Mouse (Mus musculus) intestine, embryonic 15.5 days (tissue): ENCODE measurements around the gene Sgk1. TPM values are rescaled to one million over a fixed set of nuclear protein-coding genes. Genes with fewer than 3 reads are reported as not detected.

Source experiments
- ATAC-seq: fragments of 200-750 bp; cut with Nextera tagmentation; 2 replicates; pipeline ENCODE4 v1.8.0; 2017; ENCODE audit warnings: moderate TSS enrichment, moderate library complexity
- H3K27ac ChIP-seq: fragments of 300-500 bp; sonication (generic); 2 replicates; pipeline ENCODE4 v1.5.1; 2015; ENCODE audit warnings: mild to moderate bottlenecking, inconsistent platforms
- H3K27me3 ChIP-seq: fragments of 300-500 bp; sonication (generic); replicated peaks from 2 replicates; pipeline ENCODE4 v1.6.1; 2015; ENCODE audit warnings: inconsistent platforms
- H3K36me3 ChIP-seq: fragments of 300-500 bp; sonication (generic); 2 replicates; pipeline ENCODE4 v1.6.1; 2015; ENCODE audit warnings: inconsistent platforms
- H3K4me1 ChIP-seq: fragments of 300-500 bp; sonication (generic); replicated peaks from 2 replicates; pipeline ENCODE4 v1.6.1; 2015; ENCODE audit warnings: inconsistent platforms
- H3K4me2 ChIP-seq: fragments of 300-500 bp; sonication (generic); replicated peaks from 2 replicates; pipeline ENCODE4 v1.6.1; 2015; ENCODE audit warnings: mild to moderate bottlenecking, inconsistent platforms
- H3K4me3 ChIP-seq: fragments of 300-500 bp; sonication (generic); replicated peaks from 2 replicates; pipeline ENCODE4 v1.5.1; 2015; ENCODE audit warnings: inconsistent platforms
- H3K9ac ChIP-seq: fragments of 300-500 bp; sonication (generic); 2 replicates; pipeline ENCODE4 v1.6.1; 2015; ENCODE audit warnings: inconsistent platforms
- H3K9me3 ChIP-seq: fragments of 300-500 bp; sonication (generic); 2 replicates; pipeline ENCODE4 v1.6.1; 2016; ENCODE audit warnings: inconsistent platforms
- WGBS: fragments of 180-500 bp; shearing (Covaris S2); methylation state at CpG from one replicate; pipeline ENCODE4 v1.1.7; 2015; 5-methylcytosine and 5-hydroxymethylcytosine counted together
- polyA plus RNA-seq: library from polyadenylated mRNA; unstranded; fragments of >200 nt; fragmentation: Nextera tagmentation; extraction: Ambion mirVana; gene quantifications from 2 replicates; pipeline ENCODE4 v1.2.1, GENCODE M21; 2015

Gene Sgk1
- polyA plus RNA-seq, 1 experiment from 2014 or later = 36.7 TPM

DNA sequence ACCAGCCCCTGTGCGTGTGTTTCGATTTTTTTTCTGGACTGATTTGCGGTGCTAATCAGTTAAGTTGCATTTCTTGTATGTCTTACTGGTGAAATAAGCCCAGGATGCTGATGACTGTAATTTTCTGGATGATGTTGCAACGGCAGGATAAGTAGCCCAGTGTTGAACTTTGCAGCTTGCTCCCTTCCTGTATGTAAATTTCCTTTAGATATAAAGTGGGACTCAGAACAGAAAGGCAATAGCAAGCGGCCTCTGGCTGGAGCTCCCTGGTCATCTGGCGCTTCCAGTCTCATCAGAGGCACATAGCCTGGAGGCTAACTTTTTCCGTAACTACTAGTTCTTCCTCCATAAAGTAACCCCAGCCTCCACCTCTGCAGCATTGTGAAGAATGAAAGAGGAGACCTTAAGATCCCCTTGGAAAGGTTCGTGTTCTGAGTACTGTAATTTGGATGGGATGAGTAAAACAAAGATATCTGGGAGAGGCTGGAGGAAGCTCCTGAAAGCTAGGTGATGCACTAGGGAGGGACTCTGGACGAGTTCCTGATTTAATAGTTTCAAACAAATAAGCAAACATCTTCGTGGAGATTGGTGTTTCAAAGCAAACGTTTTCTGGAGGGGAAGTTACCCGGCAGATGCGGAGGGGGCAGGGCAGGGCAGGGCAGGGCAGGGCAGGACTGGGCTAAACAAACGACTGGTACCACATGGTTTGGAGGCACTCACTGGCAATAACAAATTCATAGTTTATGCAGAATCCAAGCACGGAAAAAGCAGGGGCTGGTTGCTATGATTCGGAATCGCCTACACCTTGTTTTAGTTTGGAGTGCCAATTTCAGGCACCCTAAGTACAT is 110.2 kb downstream of the Sgk1 start:
- 22% methylated on average over 17 of the region's 17 CpGs for WGBS
- Histone ChIP-seq H3K4me1 (peaks cover 8% of the 10 kb centered on the region), H3K27me3 (0 out of 2 replicates have a peak, but pooled peaks cover 4% of the 10 kb centered on the region), H3K9me3 (no peaks in the 10 kb centered on the region), H3K27ac (no peak overlapping the region), H3K9ac (0 out of 2 replicates have a peak overlapping the region, but pooled peaks have one; percentile 24), H3K4me2 (peak overlapping the region; percentile 88), H3K4me3 (peak overlapping the region; percentile 71), H3K36me3 (no peaks in the 10 kb centered on the region)
- no peak for ATAC-seq

DNA sequence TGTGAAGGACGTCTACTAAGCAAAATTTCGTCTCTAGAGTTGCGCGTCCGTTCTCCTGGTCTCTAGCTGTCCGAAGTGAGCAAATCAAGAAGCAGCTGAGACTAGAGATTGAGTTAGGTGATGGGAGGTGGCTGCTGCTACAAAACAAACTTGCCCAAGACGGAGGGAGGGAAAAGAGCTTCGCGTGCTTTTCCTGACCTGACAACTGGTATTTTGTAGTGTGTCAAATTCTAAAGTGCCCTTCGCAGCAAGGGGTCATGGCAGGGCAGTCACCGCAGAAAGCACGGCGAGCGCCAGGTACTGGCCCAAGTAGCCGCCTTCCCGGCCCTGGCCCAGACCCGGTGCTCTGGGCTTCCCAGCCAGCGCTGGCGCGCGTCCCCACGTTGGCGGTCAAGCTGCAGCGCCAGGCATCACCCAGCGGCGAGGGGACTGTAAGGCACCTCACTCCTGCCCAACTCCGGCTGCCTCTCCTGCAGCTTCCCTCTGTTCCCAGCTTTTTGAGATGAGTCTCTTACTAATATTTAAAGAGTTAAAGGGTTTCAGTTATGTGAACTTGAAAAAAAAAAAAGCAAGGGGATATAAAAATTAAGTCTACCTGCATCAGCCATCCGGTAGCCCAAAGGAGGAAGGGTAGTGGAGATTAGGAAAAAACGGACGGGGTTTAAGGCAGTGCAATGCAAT is 111.0 kb downstream of the Sgk1 start:
- peak; percentile 54; the same call in 1 of the 2 replicates for ATAC-seq
- Histone ChIP-seq H3K27ac (no peak overlapping the region), H3K9me3 (no peaks in the 10 kb centered on the region), H3K27me3 (0 out of 2 replicates have a peak, but pooled peaks cover 4% of the 10 kb centered on the region), H3K4me2 (peak overlapping the region; percentile 88), H3K9ac (peak overlapping the region; percentile 24), H3K4me1 (peaks cover 8% of the 10 kb centered on the region), H3K4me3 (peak overlapping the region; percentile 71), H3K36me3 (no peaks in the 10 kb centered on the region)
- 3% methylated on average over 30 of the region's 30 CpGs for WGBS

DNA sequence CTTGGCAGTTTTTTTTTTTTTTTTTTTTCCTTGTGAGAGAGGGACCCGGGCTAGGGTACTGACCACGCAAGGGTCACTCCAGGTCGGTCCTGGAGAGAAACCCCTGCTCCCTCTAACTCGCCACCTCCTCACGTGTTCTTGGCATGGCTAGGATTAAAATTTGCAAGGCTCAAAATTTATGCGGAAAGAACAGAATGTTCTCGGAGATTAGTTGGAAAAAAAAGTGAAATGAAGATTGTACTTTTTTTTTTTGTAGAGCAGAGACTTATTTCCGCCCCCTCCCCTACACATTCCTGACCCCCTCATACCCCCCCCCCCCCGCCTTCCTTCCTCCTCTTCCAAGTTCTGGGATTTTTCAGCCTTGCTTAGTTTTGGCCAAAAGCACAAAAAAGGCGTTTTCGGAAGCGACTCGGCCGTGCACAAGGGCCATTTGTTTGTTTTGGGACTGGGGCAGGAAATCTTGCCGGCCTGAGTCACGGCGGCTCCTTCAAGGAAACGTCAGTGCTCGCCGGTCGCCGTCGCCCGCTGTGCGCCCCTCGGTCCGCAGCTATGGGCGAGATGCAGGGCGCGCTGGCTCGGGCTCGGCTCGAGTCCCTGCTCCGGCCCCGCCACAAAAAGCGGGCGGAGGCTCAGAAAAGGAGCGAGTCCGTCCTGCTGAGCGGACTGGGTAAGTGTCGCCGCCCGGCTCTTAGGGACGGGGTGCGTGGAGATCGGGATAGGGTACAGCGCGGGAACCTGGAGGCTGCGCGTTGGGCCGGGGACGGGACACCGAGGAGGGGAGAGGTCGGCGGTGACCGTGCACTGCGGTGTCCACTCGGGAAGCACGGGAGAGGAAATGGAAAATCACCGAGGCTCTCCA is 111.8 kb downstream of the Sgk1 start:
- under 1% methylated on average over 60 of the region's 60 CpGs for WGBS
- 0 out of 2 replicates have a peak, but pooled peaks cover 4% of the 10 kb centered on the region for H3K27me3 ChIP-seq

DNA sequence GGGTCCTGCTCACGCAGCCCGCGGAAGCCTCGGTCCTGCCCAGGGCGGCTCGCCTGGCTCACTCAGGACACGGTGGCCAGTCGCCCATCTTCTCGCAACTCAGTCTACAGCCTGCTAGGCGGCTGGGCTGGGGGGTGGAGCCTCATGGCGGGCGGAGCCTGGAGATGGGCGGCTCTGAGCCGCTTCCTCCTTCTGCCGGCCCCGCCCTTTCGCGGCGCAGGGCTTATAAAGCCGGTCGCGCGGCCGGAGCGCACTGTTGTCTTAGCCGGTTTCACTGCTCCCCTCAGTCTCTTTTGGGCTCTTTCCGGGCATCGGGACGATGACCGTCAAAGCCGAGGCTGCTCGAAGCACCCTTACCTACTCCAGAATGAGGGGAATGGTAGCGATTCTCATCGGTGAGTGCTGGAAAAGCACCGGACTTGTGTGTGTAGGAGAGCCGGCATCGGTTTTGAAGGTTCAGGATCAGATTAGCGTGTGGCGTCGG is 112.5 kb downstream of the Sgk1 start:
- H3K36me3 ChIP-seq = no peaks in the 10 kb centered on the region
- peak overlapping the region; percentile 88 for H3K4me2 ChIP-seq
- peak overlapping the region; percentile 80 for H3K9ac ChIP-seq
- peak overlapping the region; percentile 71 for H3K4me3 ChIP-seq
- H3K27me3 ChIP-seq = 0 out of 2 replicates have a peak, but pooled peaks cover 4% of the 10 kb centered on the region
- H3K27ac ChIP-seq = peak overlapping the region; percentile 96
- WGBS = under 1% methylated on average over 40 of the region's 40 CpGs
- no peaks in the 10 kb centered on the region for H3K9me3 ChIP-seq
- H3K4me1 ChIP-seq = peaks cover 8% of the 10 kb centered on the region
- peak; percentile 96 for ATAC-seq

More for the DNA sequence above, 111.8 kb downstream of the Sgk1 start:
- H3K9ac ChIP-seq = peak overlapping the region; percentile 80
- H3K36me3 ChIP-seq = no peaks in the 10 kb centered on the region
- peak overlapping the region; percentile 96 for H3K27ac ChIP-seq
- ATAC-seq = peak; percentile 76
- H3K4me3 ChIP-seq = peak overlapping the region; percentile 71
- no peaks in the 10 kb centered on the region for H3K9me3 ChIP-seq
- H3K4me1 ChIP-seq = peaks cover 8% of the 10 kb centered on the region
- peak overlapping the region; percentile 88 for H3K4me2 ChIP-seq

GRCm38 (mm10) chr10:21995221-21995620 is 113.2 kb downstream of the Sgk1 start:
- no peak overlapping the region for H3K9ac ChIP-seq
- peak overlapping the region; percentile 88 for H3K4me2 ChIP-seq
- no peak overlapping the region for H3K27ac ChIP-seq
- H3K4me3 ChIP-seq = peak overlapping the region; percentile 71
- H3K9me3 ChIP-seq = no peaks in the 10 kb centered on the region
- peaks cover 8% of the 10 kb centered on the region for H3K4me1 ChIP-seq
- H3K36me3 ChIP-seq = no peaks in the 10 kb centered on the region
- 0 out of 2 replicates have a peak, but pooled peaks cover 4% of the 10 kb centered on the region for H3K27me3 ChIP-seq
- 6% methylated on average over 12 of the region's 12 CpGs for WGBS
- ATAC-seq = no peak

GRCm38 (mm10) chr10:21995661-21996308 is 113.8 kb downstream of the Sgk1 start:
- Histone ChIP-seq H3K4me1 (peaks cover 8% of the 10 kb centered on the region), H3K27ac (no peak overlapping the region), H3K4me2 (peak overlapping the region; percentile 49), H3K9ac (0 out of 2 replicates have a peak overlapping the region, but pooled peaks have one; percentile 13), H3K36me3 (no peaks in the 10 kb centered on the region), H3K4me3 (peak overlapping the region; percentile 23), H3K9me3 (no peaks in the 10 kb centered on the region), H3K27me3 (0 out of 2 replicates have a peak, but pooled peaks cover 4% of the 10 kb centered on the region)
- WGBS = 54% methylated on average over 11 of the region's 11 CpGs
- no peak for ATAC-seq

GRCm38 (mm10) chr10:21996660-21997447 is 114.9 kb downstream of the Sgk1 start:
- H3K4me3 ChIP-seq = no peak overlapping the region
- no peak for ATAC-seq
- WGBS = 91% methylated on average over 14 of the region's 14 CpGs

GRCm38 (mm10) chr10:21997550-21998204 is 115.7 kb downstream of the Sgk1 start:
- H3K36me3 ChIP-seq = no peaks in the 10 kb centered on the region
- H3K27ac ChIP-seq = no peak overlapping the region
- H3K4me3 ChIP-seq = no peak overlapping the region
- 0 out of 2 replicates have a peak, but pooled peaks cover 4% of the 10 kb centered on the region for H3K27me3 ChIP-seq
- WGBS = 88% methylated on average over 12 of the region's 12 CpGs
- H3K9ac ChIP-seq = no peak overlapping the region
- no peak for ATAC-seq
- H3K9me3 ChIP-seq = no peaks in the 10 kb centered on the region
- H3K4me1 ChIP-seq = peaks cover 4% of the 10 kb centered on the region
- peak overlapping the region; percentile 49; the same call in 1 of the 2 replicates for H3K4me2 ChIP-seq

More at GRCm38 (mm10) chr10:21996660-21997447, 114.9 kb downstream of the Sgk1 start:
- no peaks in the 10 kb centered on the region for H3K36me3 ChIP-seq
- H3K9me3 ChIP-seq = no peaks in the 10 kb centered on the region
- H3K4me1 ChIP-seq = peaks cover 8% of the 10 kb centered on the region
- H3K9ac ChIP-seq = no peak overlapping the region
- H3K27ac ChIP-seq = no peak overlapping the region
- 0 out of 2 replicates have a peak, but pooled peaks cover 4% of the 10 kb centered on the region for H3K27me3 ChIP-seq
- peak overlapping the region; percentile 49 for H3K4me2 ChIP-seq

GRCm38 (mm10) chr10:21998503-21999180 is 116.7 kb downstream of the Sgk1 start:
- H3K27ac ChIP-seq = no peak overlapping the region
- no peak for ATAC-seq
- peak overlapping the region; percentile 33 for H3K4me2 ChIP-seq
- no peaks in the 10 kb centered on the region for H3K9me3 ChIP-seq
- H3K36me3 ChIP-seq = no peaks in the 10 kb centered on the region
- H3K4me3 ChIP-seq = peak overlapping the region; percentile 6
- no peaks in the 10 kb centered on the region for H3K27me3 ChIP-seq
- 84% methylated on average over 28 of the region's 28 CpGs for WGBS
- no peaks in the 10 kb centered on the region; the same call in 1 of the 2 replicates for H3K4me1 ChIP-seq
- H3K9ac ChIP-seq = no peak overlapping the region
